Mouse (Mus musculus) forebrain, embryonic 16.5 days (tissue): ENCODE data around the gene Ltbp1. TPM values are rescaled to one million over a fixed set of nuclear protein-coding genes. Genes with fewer than 3 reads are reported as not detected.

Experiments
- ATAC-seq: fragments of 200-750 bp; cut with Nextera tagmentation; 2 replicates; pipeline ENCODE4 v1.8.0; 2017; ENCODE audit warnings: mild to moderate bottlenecking, moderate library complexity
- H3K27ac ChIP-seq: fragments of 300-500 bp; sonication (generic); 2 replicates; pipeline ENCODE4 v1.5.1; 2014; ENCODE audit warnings: low read length, control low read depth
- H3K27me3 ChIP-seq: fragments of 300-500 bp; sonication (generic); replicated peaks from 2 replicates; pipeline ENCODE4 v1.6.1; 2014; ENCODE audit warnings: low read length; ENCODE audit not compliant: control insufficient read depth, insufficient read depth
- H3K36me3 ChIP-seq: fragments of 300-500 bp; sonication (generic); 2 replicates; pipeline ENCODE4 v1.6.1; 2014; ENCODE audit not compliant: control insufficient read depth, insufficient read depth
- H3K4me1 ChIP-seq: fragments of 300-500 bp; sonication (generic); replicated peaks from 2 replicates; pipeline ENCODE4 v1.6.1; 2014; ENCODE audit warnings: low read length; ENCODE audit not compliant: control insufficient read depth, insufficient read depth
- H3K4me2 ChIP-seq: fragments of 300-500 bp; sonication (generic); 2 replicates; pipeline ENCODE4 v1.6.1; 2014; ENCODE audit warnings: mild to moderate bottlenecking, low read length, control low read depth
- H3K4me3 ChIP-seq: fragments of 300-500 bp; sonication (generic); replicated peaks from 2 replicates; pipeline ENCODE4 v1.5.1; 2014; ENCODE audit warnings: mild to moderate bottlenecking, low read length, control low read depth
- H3K9ac ChIP-seq: fragments of 300-500 bp; sonication (generic); replicated peaks from 2 replicates; pipeline ENCODE4 v1.6.1; 2014; ENCODE audit warnings: low read depth, low read length, control low read depth
- H3K9me3 ChIP-seq: fragments of 300-500 bp; sonication (generic); 2 replicates; pipeline ENCODE4 v1.6.1; 2016; ENCODE audit warnings: low read length; ENCODE audit not compliant: control insufficient read depth
- WGBS: fragments of 180-500 bp; shearing (Covaris S2); extraction: QIAGEN DNeasy Blood & Tissue Kit; methylation state at CpG from one replicate; pipeline ENCODE4 v1.1.7; 2014; 5-methylcytosine and 5-hydroxymethylcytosine counted together
- polyA plus RNA-seq: library from polyadenylated mRNA; unstranded; fragments of >200 nt; fragmentation: Nextera tagmentation; extraction: Ambion mirVana; gene quantifications from 2 replicates; pipeline ENCODE4 v1.2.1, GENCODE M21; 2015

The Ltbp1 gene
- polyA plus RNA-seq, 1 experiment from 2014 or later = 2.3 TPM

- Histone ChIP-seq H3K36me3 (no peaks in the 10 kb centered on the region), H3K4me3 (no peak overlapping the region), H3K4me1 (0 out of 2 replicates have a peak, but pooled peaks cover 2% of the 10 kb centered on the region), H3K9me3 (no peaks in the 10 kb centered on the region), H3K27ac (no peak overlapping the region), H3K27me3 (no peaks in the 10 kb centered on the region), H3K9ac (no peak overlapping the region), H3K4me2 (no peak overlapping the region)
- WGBS = 64% methylated on average over 3 of the region's 3 CpGs
- no peak for ATAC-seq
Observed at GRCm38 (mm10) chr17:75239545-75239944, 234.2 kb downstream of the Ltbp1 start.

DNA sequence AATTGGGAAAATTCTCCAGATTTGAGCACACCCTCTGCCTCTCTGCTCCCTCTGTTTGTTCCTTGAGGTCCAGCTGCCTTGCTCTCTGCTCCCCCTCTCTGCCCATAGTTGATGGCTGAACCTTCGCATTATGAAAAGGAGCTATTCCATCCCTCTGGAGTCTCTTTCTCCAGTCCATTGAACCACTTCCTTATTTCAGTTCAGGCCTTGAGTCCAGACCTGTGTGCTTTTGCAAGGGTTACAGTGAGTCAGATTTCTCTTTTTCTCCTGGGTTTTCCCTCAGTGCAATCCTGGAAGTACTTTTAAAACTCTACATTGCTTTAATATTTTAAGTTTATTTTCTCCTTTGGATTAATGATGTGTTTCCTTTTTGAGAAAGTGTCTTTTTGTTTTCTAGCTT is 236.7 kb downstream of the Ltbp1 start:
- Histone ChIP-seq H3K27ac (no peak overlapping the region), H3K9ac (no peak overlapping the region), H3K9me3 (no peaks in the 10 kb centered on the region), H3K4me3 (no peak overlapping the region), H3K36me3 (no peaks in the 10 kb centered on the region), H3K4me2 (no peak overlapping the region), H3K4me1 (no peaks in the 10 kb centered on the region), H3K27me3 (no peaks in the 10 kb centered on the region)
- 89% methylated on average over 1 of the region's 1 CpGs for WGBS
- ATAC-seq = no peak

GRCm38 (mm10) chr17:75243221-75243620 is 237.9 kb downstream of the Ltbp1 start:
- H3K9ac ChIP-seq = no peak overlapping the region
- H3K4me1 ChIP-seq = no peaks in the 10 kb centered on the region
- H3K27me3 ChIP-seq = no peaks in the 10 kb centered on the region
- no peaks in the 10 kb centered on the region for H3K36me3 ChIP-seq
- H3K4me2 ChIP-seq = no peak overlapping the region
- H3K27ac ChIP-seq = no peak overlapping the region
- no peak for ATAC-seq
- WGBS = 77% methylated on average over 1 of the region's 1 CpGs
- H3K4me3 ChIP-seq = no peak overlapping the region
- H3K9me3 ChIP-seq = no peaks in the 10 kb centered on the region

DNA sequence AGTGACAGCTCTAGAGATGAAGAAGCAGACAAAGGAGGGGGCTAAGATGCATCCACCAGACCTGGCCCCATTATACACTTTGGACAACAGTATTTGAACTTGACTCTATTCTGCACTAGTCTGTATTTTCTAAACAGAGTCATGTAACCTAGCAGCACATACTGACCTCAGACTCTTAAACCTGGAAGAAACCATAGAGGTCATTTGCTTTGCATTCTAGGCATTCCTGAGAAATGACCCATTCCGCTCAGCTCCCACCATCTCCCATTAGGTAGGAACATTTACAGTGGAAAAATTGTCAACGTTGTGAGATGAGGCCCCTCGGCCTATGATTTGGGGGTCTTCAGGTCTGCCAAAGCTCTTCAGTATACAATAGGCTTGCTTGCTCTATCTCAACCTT is 238.8 kb downstream of the Ltbp1 start:
- Histone ChIP-seq H3K36me3 (no peaks in the 10 kb centered on the region), H3K4me2 (no peak overlapping the region), H3K4me3 (no peak overlapping the region), H3K9ac (no peak overlapping the region), H3K9me3 (no peaks in the 10 kb centered on the region), H3K27ac (no peak overlapping the region), H3K27me3 (no peaks in the 10 kb centered on the region), H3K4me1 (no peaks in the 10 kb centered on the region)
- ATAC-seq = no peak
- 95% methylated on average over 3 of the region's 3 CpGs for WGBS

- Histone ChIP-seq H3K9me3 (no peaks in the 10 kb centered on the region), H3K4me2 (no peak overlapping the region), H3K4me3 (no peak overlapping the region), H3K4me1 (no peaks in the 10 kb centered on the region), H3K27me3 (no peaks in the 10 kb centered on the region), H3K9ac (no peak overlapping the region), H3K27ac (no peak overlapping the region), H3K36me3 (no peaks in the 10 kb centered on the region)
- 93% methylated on average over 7 of the region's 7 CpGs for WGBS
- no peak for ATAC-seq
Observed at GRCm38 (mm10) chr17:75245085-75245484, 239.7 kb downstream of the Ltbp1 start.

DNA sequence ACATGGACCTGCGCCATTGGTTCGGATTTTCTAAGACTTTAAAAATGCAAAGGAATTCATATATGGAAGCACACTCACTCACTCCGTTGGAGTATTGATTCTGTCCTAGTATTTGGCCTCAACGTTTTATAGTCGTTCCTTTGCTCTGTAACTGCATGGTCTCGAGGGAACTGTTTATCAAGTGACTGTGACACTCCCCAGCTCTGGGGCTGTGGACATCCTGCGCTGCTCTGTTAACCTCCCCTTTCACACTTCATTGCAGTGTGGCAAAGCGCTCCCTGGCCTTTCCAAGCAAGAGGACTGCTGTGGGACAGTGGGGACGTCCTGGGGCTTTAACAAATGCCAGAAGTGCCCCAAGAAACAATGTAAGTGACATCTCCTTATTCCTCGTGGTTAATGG is 243.3 kb downstream of the Ltbp1 start:
- ATAC-seq = no peak
- Histone ChIP-seq H3K4me2 (no peak overlapping the region), H3K27me3 (no peaks in the 10 kb centered on the region), H3K27ac (no peak overlapping the region), H3K36me3 (no peaks in the 10 kb centered on the region), H3K9ac (no peak overlapping the region), H3K4me1 (no peaks in the 10 kb centered on the region), H3K4me3 (no peak overlapping the region), H3K9me3 (no peaks in the 10 kb centered on the region)
- whole genome bisulfite sequencing = 77% methylated on average over 10 of the region's 10 CpGs

DNA sequence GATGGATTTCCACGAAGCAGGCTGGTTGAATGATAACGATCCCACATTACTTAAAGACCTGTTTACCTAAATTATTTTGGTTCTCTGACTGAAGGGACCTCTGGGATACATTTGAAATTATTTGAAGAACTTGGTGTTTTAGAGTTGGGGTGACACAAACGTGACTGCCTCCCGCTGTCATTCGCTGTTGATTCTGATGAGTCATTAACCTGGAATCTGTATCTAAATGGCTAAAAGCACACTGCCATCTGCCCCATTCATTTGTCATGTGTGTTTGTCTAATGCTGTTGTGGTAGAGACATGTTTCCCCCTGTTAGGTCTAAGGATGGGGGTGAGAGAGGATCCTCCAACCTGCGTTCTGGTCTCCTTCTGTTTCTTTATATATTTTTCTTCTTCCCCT is 245.2 kb downstream of the Ltbp1 start:
- Histone ChIP-seq H3K9ac (no peak overlapping the region), H3K27me3 (no peaks in the 10 kb centered on the region), H3K27ac (no peak overlapping the region), H3K4me1 (no peaks in the 10 kb centered on the region), H3K36me3 (no peaks in the 10 kb centered on the region), H3K9me3 (no peaks in the 10 kb centered on the region), H3K4me3 (no peak overlapping the region), H3K4me2 (no peak overlapping the region)
- WGBS = 79% methylated on average over 6 of the region's 6 CpGs
- no peak for ATAC-seq

DNA sequence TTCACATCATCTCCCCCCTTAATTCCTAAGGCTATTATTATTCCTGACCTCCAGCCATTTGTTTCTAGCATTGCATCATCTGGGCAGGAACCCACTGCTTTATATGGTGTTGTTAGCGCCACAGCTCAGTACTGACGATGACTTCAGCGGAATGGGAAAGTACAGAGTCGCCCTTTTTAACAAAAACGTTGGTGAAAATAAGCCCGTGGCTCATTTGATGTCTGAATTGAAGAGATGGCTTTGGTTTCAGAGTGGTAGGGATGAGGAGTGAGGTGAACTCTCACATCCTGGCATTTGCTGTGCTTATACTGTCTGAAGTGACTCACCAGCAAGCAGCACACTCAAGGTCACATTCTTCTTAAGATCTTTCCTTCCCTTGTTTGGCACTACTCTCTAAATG is 245.7 kb downstream of the Ltbp1 start:
- Histone ChIP-seq H3K4me3 (no peak overlapping the region), H3K9me3 (no peaks in the 10 kb centered on the region), H3K36me3 (no peaks in the 10 kb centered on the region), H3K4me1 (no peaks in the 10 kb centered on the region), H3K27ac (no peak overlapping the region), H3K4me2 (no peak overlapping the region), H3K27me3 (no peaks in the 10 kb centered on the region), H3K9ac (no peak overlapping the region)
- WGBS = 80% methylated on average over 6 of the region's 6 CpGs
- ATAC-seq = no peak

GRCm38 (mm10) chr17:75252540-75252939 is 247.2 kb downstream of the Ltbp1 start:
- 92% methylated on average over 5 of the region's 5 CpGs for whole genome bisulfite sequencing

GRCm38 (mm10) chr17:75254909-75255308 is 249.5 kb downstream of the Ltbp1 start:
- H3K4me2 ChIP-seq = no peak overlapping the region
- H3K4me3 ChIP-seq = no peak overlapping the region
- ATAC-seq = no peak
- no peaks in the 10 kb centered on the region for H3K36me3 ChIP-seq
- no peak overlapping the region for H3K27ac ChIP-seq
- H3K9me3 ChIP-seq = no peaks in the 10 kb centered on the region
- WGBS = 45% methylated on average over 6 of the region's 6 CpGs
- no peaks in the 10 kb centered on the region for H3K4me1 ChIP-seq
- H3K27me3 ChIP-seq = no peaks in the 10 kb centered on the region
- no peak overlapping the region for H3K9ac ChIP-seq

More at GRCm38 (mm10) chr17:75252540-75252939, 247.2 kb downstream of the Ltbp1 start:
- no peak for ATAC-seq
- Histone ChIP-seq H3K36me3 (no peaks in the 10 kb centered on the region), H3K4me2 (no peak overlapping the region), H3K27me3 (no peaks in the 10 kb centered on the region), H3K4me3 (no peak overlapping the region), H3K27ac (no peak overlapping the region), H3K9ac (no peak overlapping the region), H3K4me1 (no peaks in the 10 kb centered on the region), H3K9me3 (no peaks in the 10 kb centered on the region)
